Mouse (Mus musculus) liver, embryonic 13.5 days (tissue): Measurements from ENCODE around the gene Hrh1. TPM values are rescaled to one million over a fixed set of nuclear protein-coding genes. Genes with fewer than 3 reads are reported as not detected.
A peak's percentile ranks its signal among the peaks of the same experiment; 100 is the strongest.

Experiments used
- ATAC-seq: fragments of 200-750 bp; cut with Nextera tagmentation; 2 replicates; pipeline ENCODE4 v1.8.0; 2017; ENCODE audit warnings: low read depth, mild to moderate bottlenecking, moderate number of reproducible peaks, moderate library complexity
- DNase-seq: peaks from one replicate; pipeline ENCODE4 v3.0.0; 2022
- H3K27ac ChIP-seq: fragments of 300-500 bp; sonication (generic); 2 replicates; pipeline ENCODE4 v1.5.1; 2015; ENCODE audit warnings: moderate library complexity, mild to moderate bottlenecking, inconsistent platforms
- H3K27me3 ChIP-seq: fragments of 300-500 bp; sonication (generic); 2 replicates; pipeline ENCODE4 v1.6.1; 2015; ENCODE audit warnings: mild to moderate bottlenecking, inconsistent platforms
- H3K36me3 ChIP-seq: fragments of 300-500 bp; sonication (generic); 2 replicates; pipeline ENCODE4 v1.6.1; 2015; ENCODE audit warnings: mild to moderate bottlenecking, inconsistent platforms
- H3K4me1 ChIP-seq: fragments of 300-500 bp; sonication (generic); replicated peaks from 2 replicates; pipeline ENCODE4 v1.6.1; 2015; ENCODE audit warnings: inconsistent platforms
- H3K4me2 ChIP-seq: fragments of 300-500 bp; sonication (generic); 2 replicates; pipeline ENCODE4 v1.6.1; 2015; ENCODE audit warnings: inconsistent platforms, mild to moderate bottlenecking, moderate library complexity
- H3K4me3 ChIP-seq: fragments of 300-500 bp; sonication (generic); replicated peaks from 2 replicates; pipeline ENCODE4 v1.5.1; 2015; ENCODE audit warnings: mild to moderate bottlenecking, inconsistent platforms
- H3K9ac ChIP-seq: fragments of 300-500 bp; sonication (generic); 2 replicates; pipeline ENCODE4 v1.6.1; 2015; ENCODE audit warnings: mild to moderate bottlenecking, inconsistent platforms
- H3K9me3 ChIP-seq: fragments of 300-500 bp; sonication (generic); replicated peaks from 2 replicates; pipeline ENCODE4 v1.6.1; 2016; ENCODE audit warnings: inconsistent platforms
- WGBS: fragments of 180-500 bp; shearing (Covaris S2); methylation state at CpG from one replicate; pipeline ENCODE4 v1.1.7; 2015; ENCODE audit not compliant: insufficient replicate concordance; 5-methylcytosine and 5-hydroxymethylcytosine counted together
- polyA plus RNA-seq: library from polyadenylated mRNA; unstranded; fragments of >200 nt; fragmentation: Nextera tagmentation; extraction: Ambion mirVana; gene quantifications from 2 replicates; pipeline ENCODE4 v1.2.1, GENCODE M21; 2015

Hrh1 gene
- polyA plus RNA-seq = not detected in 2 replicates

DNA sequence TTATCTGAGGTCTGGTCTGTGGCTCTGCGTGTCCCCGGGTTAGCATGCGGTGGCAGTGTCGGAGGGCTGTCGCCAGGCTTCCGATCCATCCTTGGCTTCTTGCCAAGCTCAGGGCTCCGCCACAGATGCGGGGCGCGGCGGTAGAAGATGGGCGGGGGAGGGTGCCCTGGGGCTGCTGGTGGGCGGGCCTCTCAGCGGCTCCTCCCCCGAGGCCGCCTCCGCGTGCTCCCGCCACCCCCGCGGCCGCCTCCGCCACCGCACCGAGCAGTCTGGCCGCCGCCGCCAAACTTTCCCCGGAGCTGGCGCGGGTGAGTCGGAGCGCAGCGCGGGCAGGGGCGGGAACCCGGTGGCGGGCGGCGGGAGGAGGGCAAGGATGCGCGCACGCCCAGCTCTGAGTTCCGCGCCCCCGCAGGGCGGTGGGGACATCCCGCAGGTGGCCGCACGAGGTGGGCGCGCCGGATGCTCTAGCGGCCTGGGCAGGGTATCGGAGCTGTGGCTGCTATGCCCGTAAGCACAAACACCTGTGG, at the start of gene Hrh1:
Gene Hrh1 (plus strand): TSS at position 246 of the 527 bp plus-strand sequence.
- Histone ChIP-seq H3K36me3 (no peaks in the 10 kb centered on the region), H3K9me3 (no peaks in the 10 kb centered on the region), H3K4me2 (peak within 1 kb of the TSS; percentile 60), H3K27ac (no peak within 1 kb of the TSS), H3K4me3 (peak within 1 kb of the TSS; percentile 44), H3K9ac (no peak within 1 kb of the TSS), H3K27me3 (peaks cover 58% of the 10 kb centered on the region), H3K4me1 (peaks cover 5% of the 10 kb centered on the region; the same call in 1 of the 2 replicates)
- ATAC-seq (no peak), DNase-seq (no peak)
- WGBS = 2% methylated on average over 55 of the region's 56 CpGs

DNA sequence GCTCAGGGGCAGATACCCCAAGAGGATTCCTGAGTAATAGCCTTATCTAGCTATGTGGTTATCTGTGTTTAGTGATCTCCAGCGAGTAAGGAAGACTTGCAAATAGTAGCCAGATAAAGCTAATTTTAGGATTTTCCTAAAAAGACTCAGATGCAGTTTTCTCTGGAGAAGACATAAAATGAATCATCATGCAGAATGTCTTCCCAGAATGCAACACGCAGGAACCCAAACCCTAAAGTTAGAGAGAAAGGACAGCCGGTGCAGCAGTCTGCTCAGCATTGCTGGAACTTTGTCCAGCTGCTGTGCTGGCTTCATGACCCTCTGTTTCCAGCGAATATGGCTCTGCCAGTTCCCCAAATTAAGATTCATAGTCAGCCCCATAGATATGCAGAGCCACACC, 43.1 kb upstream of the Hrh1 start:
- Histone ChIP-seq H3K9me3 (no peaks in the 10 kb centered on the region), H3K4me1 (no peaks in the 10 kb centered on the region), H3K36me3 (no peaks in the 10 kb centered on the region), H3K9ac (no peak overlapping the region), H3K4me2 (no peak overlapping the region), H3K4me3 (no peak overlapping the region), H3K27ac (no peak overlapping the region), H3K27me3 (no peaks in the 10 kb centered on the region)
- WGBS = 52% methylated on average over 4 of the region's 4 CpGs
- ATAC-seq (no peak), DNase-seq (no peak)

GRCm38 (mm10) chr6:114358171-114358570, 39.6 kb upstream of the Hrh1 start:
- no peaks in the 10 kb centered on the region for H3K36me3 ChIP-seq
- no peak overlapping the region for H3K9ac ChIP-seq
- no peak overlapping the region for H3K4me3 ChIP-seq
- ATAC-seq (no peak), DNase-seq (no peak)
- no peak overlapping the region for H3K27ac ChIP-seq
- H3K4me1 ChIP-seq = no peaks in the 10 kb centered on the region
- 49% methylated on average over 3 of the region's 3 CpGs for WGBS
- no peaks in the 10 kb centered on the region for H3K27me3 ChIP-seq
- no peak overlapping the region for H3K4me2 ChIP-seq
- H3K9me3 ChIP-seq = no peaks in the 10 kb centered on the region

DNA sequence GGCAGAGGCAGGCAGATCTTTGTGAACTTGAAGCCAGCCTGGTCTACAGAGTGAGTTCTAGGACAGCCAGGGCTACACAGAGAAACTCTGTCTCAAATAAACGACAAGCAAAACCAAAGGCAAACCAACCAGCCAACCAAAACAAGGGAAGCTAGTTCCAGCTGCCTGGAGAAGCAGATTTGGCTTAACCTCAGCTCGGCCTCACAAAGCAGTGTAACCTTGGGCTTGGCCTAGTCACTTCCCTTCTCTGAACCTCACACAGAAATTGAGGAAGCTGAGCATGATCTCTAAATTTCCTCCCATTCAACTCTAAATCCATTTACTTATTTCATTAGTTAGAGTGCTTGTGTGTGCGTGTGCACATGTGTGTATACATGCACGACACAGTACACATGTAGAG, 35.4 kb upstream of the Hrh1 start:
- no peak overlapping the region for H3K4me2 ChIP-seq
- H3K27me3 ChIP-seq = no peaks in the 10 kb centered on the region
- no peaks in the 10 kb centered on the region for H3K36me3 ChIP-seq
- H3K4me3 ChIP-seq = no peak overlapping the region
- H3K4me1 ChIP-seq = no peaks in the 10 kb centered on the region
- no peaks in the 10 kb centered on the region for H3K9me3 ChIP-seq
- no peak for DNase-seq
- no peak overlapping the region for H3K27ac ChIP-seq
- no peak overlapping the region for H3K9ac ChIP-seq
- no peak for ATAC-seq
- WGBS = 29% methylated on average over 4 of the region's 4 CpGs

- Histone ChIP-seq H3K4me2 (no peak overlapping the region), H3K27ac (no peak overlapping the region), H3K4me3 (no peak overlapping the region), H3K4me1 (no peaks in the 10 kb centered on the region), H3K36me3 (no peaks in the 10 kb centered on the region), H3K27me3 (no peaks in the 10 kb centered on the region), H3K9ac (no peak overlapping the region), H3K9me3 (no peaks in the 10 kb centered on the region)
- ATAC-seq = no peak
- WGBS = 67% methylated on average over 8 of the region's 8 CpGs
- no peak for DNase-seq
Measured at GRCm38 (mm10) chr6:114363740-114364139, 34.0 kb upstream of the Hrh1 start.

DNA sequence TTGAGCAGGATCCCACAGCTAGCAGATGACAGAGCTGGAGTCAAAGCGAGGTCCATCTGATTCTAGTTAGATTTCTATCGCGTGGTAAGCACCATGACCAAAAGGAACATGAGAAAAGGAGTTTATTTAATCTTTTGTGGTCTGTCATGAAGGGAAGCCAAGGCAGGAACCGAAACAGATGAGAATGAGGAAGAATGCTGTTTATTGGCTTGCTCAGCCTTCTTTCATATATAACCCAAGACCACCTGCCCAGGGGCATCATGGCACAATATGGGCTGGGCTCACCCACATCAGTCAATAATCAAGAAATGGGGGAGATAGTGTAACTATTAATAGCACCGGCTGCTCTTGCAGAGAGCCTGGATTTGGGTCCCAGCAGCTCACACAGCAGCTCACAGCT, 33.0 kb upstream of the Hrh1 start:
- DNase-seq = no peak
- 38% methylated on average over 5 of the region's 5 CpGs for WGBS
- Histone ChIP-seq H3K9me3 (no peaks in the 10 kb centered on the region), H3K4me3 (no peak overlapping the region), H3K4me1 (no peaks in the 10 kb centered on the region), H3K9ac (no peak overlapping the region), H3K36me3 (no peaks in the 10 kb centered on the region), H3K4me2 (no peak overlapping the region), H3K27me3 (no peaks in the 10 kb centered on the region), H3K27ac (no peak overlapping the region)
- no peak for ATAC-seq

DNA sequence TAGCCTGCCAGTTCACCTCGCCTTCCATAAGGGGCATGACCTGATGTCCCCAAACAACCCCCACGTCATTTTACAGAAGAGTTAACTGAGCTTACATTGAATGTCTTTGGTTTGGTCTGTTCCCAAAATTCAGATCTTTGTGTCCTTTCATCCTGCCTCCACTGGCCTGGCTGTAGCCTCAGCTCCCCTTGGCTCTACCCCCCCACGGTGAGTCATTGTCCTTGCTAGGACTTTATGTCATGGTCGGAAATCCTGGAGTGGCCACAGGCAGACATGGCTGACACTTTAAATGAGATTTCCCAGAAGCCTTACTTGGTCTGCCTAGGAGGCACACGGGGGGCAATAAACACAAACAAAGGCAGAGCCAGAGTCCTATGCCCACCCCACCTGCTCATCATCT, 31.5 kb upstream of the Hrh1 start:
- ATAC-seq (no peak), DNase-seq (no peak)
- H3K4me2 ChIP-seq = no peak overlapping the region
- WGBS = 50% methylated on average over 5 of the region's 5 CpGs
- no peak overlapping the region for H3K9ac ChIP-seq
- H3K27me3 ChIP-seq = no peaks in the 10 kb centered on the region
- no peaks in the 10 kb centered on the region for H3K9me3 ChIP-seq
- H3K27ac ChIP-seq = no peak overlapping the region
- no peak overlapping the region for H3K4me3 ChIP-seq
- no peaks in the 10 kb centered on the region for H3K36me3 ChIP-seq
- H3K4me1 ChIP-seq = no peaks in the 10 kb centered on the region

DNA sequence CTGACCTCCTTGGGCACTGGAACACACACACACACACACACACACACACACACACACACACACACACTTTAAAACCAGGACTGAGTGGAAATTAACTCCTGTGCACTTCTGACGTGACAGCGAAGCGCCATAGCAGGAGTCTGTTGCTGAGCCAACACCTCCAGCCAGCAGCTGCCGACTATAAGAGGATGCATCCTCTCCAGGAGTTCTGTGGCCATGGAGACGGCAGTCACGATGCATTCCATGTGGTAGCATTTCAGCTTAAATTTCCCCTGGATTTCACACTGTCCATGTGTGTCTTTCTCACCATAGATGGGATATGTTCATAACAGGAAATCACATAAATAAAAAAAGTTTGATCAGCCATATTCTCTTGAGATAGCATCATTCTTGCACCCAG, 30.1 kb upstream of the Hrh1 start:
- Histone ChIP-seq H3K27ac (no peak overlapping the region), H3K4me3 (no peak overlapping the region), H3K27me3 (no peaks in the 10 kb centered on the region), H3K4me1 (no peaks in the 10 kb centered on the region), H3K9ac (no peak overlapping the region), H3K9me3 (no peaks in the 10 kb centered on the region), H3K36me3 (no peaks in the 10 kb centered on the region), H3K4me2 (no peak overlapping the region)
- ATAC-seq = no peak
- WGBS = 62% methylated on average over 6 of the region's 6 CpGs
- no peak for DNase-seq

GRCm38 (mm10) chr6:114368196-114368595, 29.5 kb upstream of the Hrh1 start:
- 55% methylated on average over 6 of the region's 6 CpGs for WGBS
- no peak for DNase-seq
- Histone ChIP-seq H3K4me3 (no peak overlapping the region), H3K27me3 (no peaks in the 10 kb centered on the region), H3K27ac (no peak overlapping the region), H3K9ac (no peak overlapping the region), H3K36me3 (no peaks in the 10 kb centered on the region), H3K4me2 (no peak overlapping the region), H3K4me1 (no peaks in the 10 kb centered on the region), H3K9me3 (no peaks in the 10 kb centered on the region)
- ATAC-seq = no peak

DNA sequence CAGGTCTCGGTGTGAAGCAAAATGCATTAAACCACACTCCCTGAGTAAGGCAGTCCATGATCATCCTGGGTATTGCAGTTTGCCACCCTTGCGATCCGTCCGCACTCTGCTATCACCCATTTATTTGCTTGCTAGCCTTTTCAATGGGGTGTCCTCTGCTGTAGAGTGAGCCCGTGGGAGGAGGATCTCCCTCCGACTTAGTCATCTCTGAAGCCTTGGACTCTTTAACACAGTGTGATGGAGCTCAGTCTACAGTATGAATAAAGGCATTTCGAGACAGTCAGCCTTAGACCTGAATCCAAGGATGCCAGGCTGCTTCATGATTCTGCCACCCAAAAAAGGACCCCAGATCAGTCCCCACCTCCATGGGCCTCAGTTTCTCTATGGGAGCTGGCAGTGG, 25.0 kb upstream of the Hrh1 start:
- Histone ChIP-seq H3K27ac (no peak overlapping the region), H3K4me1 (no peaks in the 10 kb centered on the region), H3K36me3 (no peaks in the 10 kb centered on the region), H3K4me3 (no peak overlapping the region), H3K9me3 (no peaks in the 10 kb centered on the region), H3K9ac (no peak overlapping the region), H3K27me3 (no peaks in the 10 kb centered on the region), H3K4me2 (no peak overlapping the region)
- WGBS = 69% methylated on average over 7 of the region's 7 CpGs
- no peak for ATAC-seq
- no peak for DNase-seq

- H3K36me3 ChIP-seq = no peaks in the 10 kb centered on the region
- WGBS = 47% methylated on average over 3 of the region's 3 CpGs
- ATAC-seq = no peak
Measured at GRCm38 (mm10) chr6:114380872-114381271, 16.9 kb upstream of the Hrh1 start.

DNA sequence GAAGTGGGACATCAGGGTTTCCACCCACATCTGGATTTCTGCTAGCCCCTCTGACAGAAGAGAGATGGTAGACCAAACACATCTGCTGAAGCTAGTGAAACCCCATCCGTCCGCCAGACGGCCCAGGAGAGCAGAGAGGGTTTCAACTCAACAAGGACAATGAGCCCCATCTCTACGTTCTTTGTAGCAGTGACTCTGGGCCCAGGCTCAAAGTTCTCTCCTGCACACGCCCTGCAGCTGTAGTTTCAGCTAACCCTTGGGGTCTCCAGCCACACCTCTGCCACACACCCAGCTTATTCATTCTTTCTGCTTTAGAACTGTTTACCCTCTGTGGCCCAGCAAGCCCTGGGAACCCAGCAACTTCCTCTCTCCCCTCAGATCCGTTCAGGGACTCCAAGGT, 10.4 kb upstream of the Hrh1 start:
- no peak for ATAC-seq
- Histone ChIP-seq H3K36me3 (no peaks in the 10 kb centered on the region), H3K9me3 (no peaks in the 10 kb centered on the region), H3K4me2 (no peak overlapping the region), H3K4me1 (no peaks in the 10 kb centered on the region), H3K27ac (no peak overlapping the region), H3K4me3 (no peak overlapping the region), H3K9ac (no peak overlapping the region), H3K27me3 (peaks cover 1% of the 10 kb centered on the region; the same call in 1 of the 2 replicates)
- 46% methylated on average over 6 of the region's 6 CpGs for WGBS
- DNase-seq = no peak

More at GRCm38 (mm10) chr6:114380872-114381271, 16.9 kb upstream of the Hrh1 start:
- DNase-seq = no peak
- Histone ChIP-seq H3K9me3 (no peaks in the 10 kb centered on the region), H3K27me3 (no peaks in the 10 kb centered on the region), H3K4me2 (no peak overlapping the region), H3K27ac (no peak overlapping the region), H3K4me3 (no peak overlapping the region), H3K9ac (no peak overlapping the region), H3K4me1 (no peaks in the 10 kb centered on the region)
